Mouse (Mus musculus): ENCODE measurements at regions not wholly inside any gene's neighbourhood (a gene's known extent, or its start where the extent isn't known, plus 50 kb on each side); places are given as distances from the start of the nearest gene placed in this dataset.

GRCm38 (mm10) chr12:94795913-94796615 lies 896.0 kb upstream of the Flrt2 start:
- no peak for DNase-seq

GRCm38 (mm10) chr12:94804692-94805091 lies 887.3 kb upstream of the Flrt2 start:
- no peak for DNase-seq

GRCm38 (mm10) chr12:94831400-94831799 lies 860.6 kb upstream of the Flrt2 start:
- no peak for DNase-seq

GRCm38 (mm10) chr12:94862720-94863119 lies 829.3 kb upstream of the Flrt2 start:
- DNase-seq, result no peak

GRCm38 (mm10) chr12:94910816-94911215 lies 781.2 kb upstream of the Flrt2 start:
- no peak for DNase-seq

GRCm38 (mm10) chr12:94943067-94943466 lies 749.0 kb upstream of the Flrt2 start:
- no peak for DNase-seq

Small RNA genes in the stretch of these regions (microRNA-seq; reads per million reads assigned to microRNA genes)
- gene Mir8099-2, result 0 reads per million in 2 experiments
